ENCODE assay signal across 8 mouse cellular contexts in the genomic region with DNA sequence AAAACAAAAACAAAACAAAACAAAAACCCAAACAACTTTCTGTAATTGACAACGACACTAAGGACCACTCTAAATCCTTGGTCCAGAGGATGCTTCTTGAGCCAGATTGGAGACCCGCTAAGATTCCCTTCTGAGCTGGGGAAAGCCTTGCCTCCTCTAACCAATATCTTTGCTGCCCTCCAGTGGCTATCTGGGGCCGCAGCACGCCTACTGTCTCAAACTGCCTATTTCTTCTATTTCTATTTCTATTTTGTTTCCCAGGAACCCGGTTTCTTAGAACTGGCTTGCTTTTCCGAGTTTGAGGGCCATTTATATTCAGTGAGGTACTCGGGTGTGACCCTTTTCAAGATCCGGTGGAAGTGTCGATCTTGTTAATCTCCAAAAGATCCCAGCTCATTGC. TPM values are rescaled to one million over a fixed set of nuclear protein-coding genes. Genes with fewer than 3 reads are reported as not detected.
DNase-seq lines count a peak whose midpoint lies in the region; ATAC-seq lines count a peak whose summit lies in the region.

No protein-coding gene starts in this region.

- no peak overlapping the region; the same call in 1 of the 2 replicates for H3K9ac ChIP-seq in forebrain, embryonic 13.5 days
- no peak overlapping the region for H3K9ac ChIP-seq in hindbrain, embryonic 15.5 days

- H3K27me3 ChIP-seq in forebrain, embryonic 13.5 days = no peaks in the 10 kb centered on the region
- H3K27me3 ChIP-seq in hindbrain, embryonic 15.5 days = no peaks in the 10 kb centered on the region
- H3K27me3 ChIP-seq in megakaryocyte, embryonic 14.5 days (replicated peaks) = peaks cover 29% of the 10 kb centered on the region

- no peaks in the 10 kb centered on the region for H3K9me3 ChIP-seq in forebrain, embryonic 13.5 days (replicated peaks)
- H3K9me3 ChIP-seq in hindbrain, embryonic 15.5 days = no peaks in the 10 kb centered on the region
- no peaks in the 10 kb centered on the region for H3K9me3 ChIP-seq in megakaryocyte, embryonic 14.5 days

- peak; percentile 48 for DNase-seq in Muller cell, postnatal 12 days (ENCODE audit: inconsistent ontology term)
- DNase-seq in c-Kit-positive CD71-negative TER-119-negative erythroid progenitor cells, embryonic 14.5 days (ENCODE audit: low read depth) = peak; percentile 60
- peak; percentile 63 to 78 for DNase-seq in layer of hippocampus, postnatal 36 days
- DNase-seq in right cerebral cortex, adult 2 months (ENCODE audit: low spot score in 2 of 2) = peak; percentile 80 to 88

- 0 out of 2 replicates have a peak, but pooled peaks have one; percentile 53 for ATAC-seq in forebrain, embryonic 13.5 days
- peak; percentile 79 for ATAC-seq in hindbrain, embryonic 15.5 days (ENCODE audit: low FRiP score, low read depth)
- no peak for ATAC-seq in erythroblast, adult 5-6 weeks (replicated peaks; ENCODE audit: low FRiP score, poor library complexity, severe bottlenecking)

- no peaks in the 10 kb centered on the region for H3K36me3 ChIP-seq in forebrain, embryonic 13.5 days (ENCODE audit: poor library complexity, severe bottlenecking)
- no peaks in the 10 kb centered on the region for H3K36me3 ChIP-seq in hindbrain, embryonic 15.5 days
- H3K36me3 ChIP-seq in megakaryocyte, embryonic 14.5 days (replicated peaks; ENCODE audit: low read length) = no peaks in the 10 kb centered on the region

- H3K4me2 ChIP-seq in forebrain, embryonic 13.5 days = peak overlapping the region; percentile 17; the same call in 1 of the 2 replicates
- no peak overlapping the region for H3K4me2 ChIP-seq in hindbrain, embryonic 15.5 days

- WGBS in forebrain, embryonic 13.5 days = 13% methylated on average over 9 of the region's 9 CpGs
- 10% methylated on average over 9 of the region's 9 CpGs for WGBS in hindbrain, embryonic 15.5 days

- peaks cover 5% of the 10 kb centered on the region for H3K4me1 ChIP-seq in forebrain, embryonic 13.5 days
- peaks cover 6% of the 10 kb centered on the region; the same call in 1 of the 2 replicates for H3K4me1 ChIP-seq in hindbrain, embryonic 15.5 days (replicated peaks)
- H3K4me1 ChIP-seq in megakaryocyte, embryonic 14.5 days = peaks cover 28% of the 10 kb centered on the region

- no peak overlapping the region for H3K27ac ChIP-seq in forebrain, embryonic 13.5 days
- H3K27ac ChIP-seq in hindbrain, embryonic 15.5 days (replicated peaks) = no peak overlapping the region

- no peak overlapping the region for H3K4me3 ChIP-seq in forebrain, embryonic 13.5 days
- no peak overlapping the region for H3K4me3 ChIP-seq in hindbrain, embryonic 15.5 days
- peak overlapping the region; percentile 71 for H3K4me3 ChIP-seq in megakaryocyte, embryonic 14.5 days (replicated peaks)

RNA-seq across cellular contexts. Expression of a gene that starts 23.6 kb away (rescaled TPM):
- polyA plus RNA-seq in forebrain, embryonic 13.5 days (2015; fragmentation: Nextera tagmentation; extraction: Ambion mirVana) = 0.38 and 0.53 TPM in 2 replicates
- 1.3 and 1.5 TPM in 2 replicates for polyA plus RNA-seq in hindbrain, embryonic 15.5 days (2015; fragmentation: Nextera tagmentation; extraction: Ambion mirVana)
- under 1 TPM in 1 of 2 experiments, not detected in 1; 0.96 TPM for total RNA-seq in layer of hippocampus, postnatal 36 days (2021)
- 27.1 and 31.7 TPM in 2 replicates for polyA plus RNA-seq in megakaryocyte, embryonic 14.5 days (2012; ENCODE audit: insufficient read depth, low replicate concordance)
- total RNA-seq in erythroblast, adult 5-6 weeks (2015; ENCODE audit: low replicate concordance) = 3.6 TPM in 1 of 2 replicates, not detected in the other
- total RNA-seq in erythroblast, adult 5-6 weeks (2017; ENCODE audit: low replicate concordance) = 3.2 and 6.0 TPM in 2 replicates

Comparison
In these comparisons a context has a peak if more than half of its experiments do, and no peak if none do; other contexts are left out.
1. RNA of a gene that starts 23.6 kb away (polyA plus RNA-seq): 27.1 to 31.7 TPM in megakaryocyte, embryonic 14.5 days; 1.3 to 1.5 TPM in hindbrain, embryonic 15.5 days and 0.38 to 0.53 TPM in forebrain, embryonic 13.5 days; every median in the first group is over 10 times any median in the second.
2. Peak in every context shown above with its lines, with median percentiles within 50 percentile points of each other: DNase-seq.